Mouse (Mus musculus): ENCODE measurements around the gene Gbx1.

Gbx1 gene

GRCm38 (mm10) chr5:24477909-24478308 lies 49.1 kb downstream of the Gbx1 start:
- DNase-seq (ENCODE audit: low read depth) = no peak

- no peak for DNase-seq (ENCODE audit: low read depth)
Measured at GRCm38 (mm10) chr5:24475476-24476241, 51.3 kb downstream of the Gbx1 start.

- DNase-seq (ENCODE audit: low read depth) = no peak
Measured at GRCm38 (mm10) chr5:24474723-24475261, 52.2 kb downstream of the Gbx1 start.

- no peak for DNase-seq (ENCODE audit: low read depth)
Measured at GRCm38 (mm10) chr5:24474025-24474722, 52.8 kb downstream of the Gbx1 start.

GRCm38 (mm10) chr5:24472884-24473619 lies 54.0 kb downstream of the Gbx1 start:
- DNase-seq (ENCODE audit: low read depth) = no peak

- peak; percentile 76 for DNase-seq (ENCODE audit: low read depth)
Measured at GRCm38 (mm10) chr5:24470600-24470999, 56.4 kb downstream of the Gbx1 start.

GRCm38 (mm10) chr5:24466762-24467161 lies 60.2 kb downstream of the Gbx1 start:
- DNase-seq (ENCODE audit: low read depth) = no peak

- DNase-seq (ENCODE audit: low read depth) = no peak
Measured at GRCm38 (mm10) chr5:24455613-24456012, 71.4 kb downstream of the Gbx1 start.

GRCm38 (mm10) chr5:24455076-24455475 lies 71.9 kb downstream of the Gbx1 start:
- no peak for DNase-seq (ENCODE audit: low read depth)

- no peak for DNase-seq (ENCODE audit: low read depth)
Measured at GRCm38 (mm10) chr5:24453985-24454303, 73.1 kb downstream of the Gbx1 start.

GRCm38 (mm10) chr5:24453283-24453984 lies 73.6 kb downstream of the Gbx1 start:
- no peak for DNase-seq (ENCODE audit: low read depth)

Data from c-Kit-positive CD71-positive TER-119-negative erythroid progenitor cells, embryonic 14.5 days (primary cell).